Mouse (Mus musculus) E14TG2a.4 (cell line): ENCODE data around the gene Klra17.

Source experiments
- CTCF ChIP-seq: conservative IDR thresholded peaks from 2 replicates; pipeline ENCODE4 v1.5.1; 2014; ENCODE audit warnings: low read length
- POU5F1 ChIP-seq: IDR thresholded peaks from 2 replicates; pipeline ENCODE4 v1.6.1; 2014; ENCODE audit warnings: low read length, borderline replicate concordance

DNA sequence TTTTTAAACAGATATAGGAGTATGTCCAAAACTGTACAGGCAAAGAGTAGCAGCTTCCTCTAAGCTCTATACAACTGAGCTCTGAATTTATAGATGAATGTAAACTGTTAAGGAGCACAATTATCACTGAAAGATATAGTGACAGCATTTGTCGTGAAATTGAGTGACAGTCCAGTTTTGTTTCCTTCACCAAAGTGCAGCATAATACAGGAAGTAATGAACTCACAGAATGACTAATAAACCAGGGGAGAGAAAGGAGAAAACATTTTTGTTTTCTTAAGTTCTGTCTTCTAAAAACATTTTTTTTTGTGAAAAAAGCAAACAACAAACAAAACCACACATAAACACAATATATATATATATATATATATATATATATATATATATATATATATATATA lies 40.5 kb upstream of the Klra17 start:
- TF ChIP-seq CTCF, result no peak
- no peak for TF ChIP-seq POU5F1
